Mouse (Mus musculus) stomach, postnatal 0 days (tissue): ENCODE data around the gene Cep97. TPM values are rescaled to one million over a fixed set of nuclear protein-coding genes. Genes with fewer than 3 reads are reported as not detected.
A peak's percentile ranks its signal among the peaks of the same experiment; 100 is the strongest.

Experiments
- ATAC-seq: fragments of 200-750 bp; cut with Nextera tagmentation; 2 replicates; pipeline ENCODE4 v1.8.0; 2017; ENCODE audit not compliant: low FRiP score, low TSS enrichment
- DNase-seq: peaks from one replicate; pipeline ENCODE4 v3.0.0-alpha.2; 2016; ENCODE audit warnings: low spot score
- H3K27ac ChIP-seq: fragments of 300-500 bp; sonication (generic); replicated peaks from 2 replicates; pipeline ENCODE4 v1.5.1; 2014; ENCODE audit warnings: mild to moderate bottlenecking, control low read depth
- H3K27me3 ChIP-seq: fragments of 300-500 bp; sonication (generic); 2 replicates; pipeline ENCODE4 v1.6.1; 2014; ENCODE audit warnings: low read length; ENCODE audit not compliant: control insufficient read depth, insufficient read depth
- H3K36me3 ChIP-seq: fragments of 300-500 bp; sonication (generic); 2 replicates; pipeline ENCODE4 v1.6.1; 2014; ENCODE audit warnings: low read length, mixed read lengths; ENCODE audit not compliant: control insufficient read depth, insufficient read depth
- H3K4me1 ChIP-seq: fragments of 300-500 bp; sonication (generic); replicated peaks from 2 replicates; pipeline ENCODE4 v1.6.1; 2014; ENCODE audit warnings: antibody characterized with exemption; ENCODE audit not compliant: control insufficient read depth, insufficient read depth
- H3K4me2 ChIP-seq: fragments of 300-500 bp; sonication (generic); replicated peaks from 2 replicates; pipeline ENCODE4 v1.6.1; 2014; ENCODE audit warnings: low read depth, mild to moderate bottlenecking, control low read depth, moderate library complexity
- H3K4me3 ChIP-seq: fragments of 300-500 bp; sonication (generic); 2 replicates; pipeline ENCODE4 v1.5.1; 2014; ENCODE audit warnings: low read depth, low read length, control low read depth
- H3K9ac ChIP-seq: fragments of 300-500 bp; sonication (generic); 2 replicates; pipeline ENCODE4 v1.6.1; 2014; ENCODE audit warnings: mild to moderate bottlenecking, low read length, control low read depth, mixed read lengths
- H3K9me3 ChIP-seq: fragments of 300-500 bp; sonication (generic); 2 replicates; pipeline ENCODE4 v1.6.1; 2016; ENCODE audit warnings: low read length; ENCODE audit not compliant: control insufficient read depth
- CTCF ChIP-seq: IDR thresholded peaks from 2 replicates; pipeline ENCODE4 v1.5.1; 2016; ENCODE audit warnings: antibody characterized with exemption, low read depth, mild to moderate bottlenecking, moderate library complexity
- EP300 ChIP-seq: optimal IDR thresholded peaks from 2 replicates; pipeline ENCODE3; 2016; ENCODE audit warnings: antibody characterized with exemption
- WGBS: fragments of 180-500 bp; shearing (Covaris S2); extraction: QIAGEN DNeasy Blood & Tissue Kit; methylation state at CpG from one replicate; pipeline ENCODE4 v1.1.7; 2014; 5-methylcytosine and 5-hydroxymethylcytosine counted together
- polyA plus RNA-seq: library from polyadenylated mRNA; unstranded; fragments of >200 nt; fragmentation: Nextera tagmentation; extraction: Ambion mirVana; gene quantifications from 2 replicates; pipeline ENCODE4 v1.2.1, GENCODE M21; 2015

Gene Cep97
- polyA plus RNA-seq, 1 experiment from 2014 or later, result 2.6 TPM

- H3K9ac ChIP-seq, result no peak overlapping the region
- H3K4me2 ChIP-seq, result no peak overlapping the region
- no peaks in the 10 kb centered on the region for H3K27me3 ChIP-seq
- no peaks in the 10 kb centered on the region for H3K9me3 ChIP-seq
- no peak overlapping the region for H3K4me3 ChIP-seq
- TF ChIP-seq EP300, result no peak
- TF ChIP-seq CTCF, result 0 out of 2 replicates have a peak, but pooled peaks have one; percentile 8
- peaks cover 14% of the 10 kb centered on the region for H3K36me3 ChIP-seq
- ATAC-seq, result no peak
- no peak overlapping the region for H3K27ac ChIP-seq
- WGBS, result 81% methylated on average over 6 of the region's 6 CpGs
- H3K4me1 ChIP-seq, result no peaks in the 10 kb centered on the region
- DNase-seq, result no peak
Measured at GRCm38 (mm10) chr16:55971735-55972615, 37.3 kb upstream of the Cep97 start.

- no peaks in the 10 kb centered on the region for H3K27me3 ChIP-seq
- peaks cover 14% of the 10 kb centered on the region for H3K36me3 ChIP-seq
- H3K9me3 ChIP-seq, result no peaks in the 10 kb centered on the region
- no peak for TF ChIP-seq EP300
- TF ChIP-seq CTCF, result no peak
- DNase-seq (no peak), ATAC-seq (no peak)
- 92% methylated on average over 5 of the region's 5 CpGs for WGBS
- no peaks in the 10 kb centered on the region for H3K4me1 ChIP-seq
- no peak overlapping the region for H3K27ac ChIP-seq
- no peak overlapping the region for H3K9ac ChIP-seq
- H3K4me2 ChIP-seq, result no peak overlapping the region
- H3K4me3 ChIP-seq, result no peak overlapping the region
Measured at GRCm38 (mm10) chr16:55970416-55970815, 35.8 kb upstream of the Cep97 start.

GRCm38 (mm10) chr16:55969147-55969546 lies 34.5 kb upstream of the Cep97 start:
- no peaks in the 10 kb centered on the region for H3K4me1 ChIP-seq
- no peaks in the 10 kb centered on the region for H3K27me3 ChIP-seq
- no peak overlapping the region for H3K27ac ChIP-seq
- H3K9me3 ChIP-seq, result no peaks in the 10 kb centered on the region
- no peak overlapping the region for H3K9ac ChIP-seq
- H3K4me2 ChIP-seq, result no peak overlapping the region
- 50% methylated on average over 3 of the region's 3 CpGs for WGBS
- no peak for ATAC-seq
- peak; percentile 62 for DNase-seq
- H3K36me3 ChIP-seq, result peaks cover 14% of the 10 kb centered on the region
- TF ChIP-seq CTCF (peak; percentile 72), EP300 (no peak)
- H3K4me3 ChIP-seq, result no peak overlapping the region

GRCm38 (mm10) chr16:55967221-55967620 lies 32.6 kb upstream of the Cep97 start:
- H3K27ac ChIP-seq, result 0 out of 2 replicates have a peak overlapping the region, but pooled peaks have one; percentile 3
- DNase-seq (no peak), ATAC-seq (no peak)
- TF ChIP-seq EP300 (no peak), CTCF (no peak)
- no peaks in the 10 kb centered on the region for H3K27me3 ChIP-seq
- no peaks in the 10 kb centered on the region for H3K4me1 ChIP-seq
- whole genome bisulfite sequencing, result 16% methylated on average over 1 of the region's 1 CpGs
- peak overlapping the region; percentile 61 for H3K4me2 ChIP-seq
- peaks cover 14% of the 10 kb centered on the region for H3K36me3 ChIP-seq
- no peaks in the 10 kb centered on the region for H3K9me3 ChIP-seq
- H3K4me3 ChIP-seq, result peak overlapping the region; percentile 60
- H3K9ac ChIP-seq, result peak overlapping the region; percentile 86

GRCm38 (mm10) chr16:55966212-55966871 lies 31.7 kb upstream of the Cep97 start, which contains the start of gene Rpl24:
Gene Rpl24 (plus strand): TSS chr16:55966275.
- no peak for TF ChIP-seq CTCF
- peak; percentile 77 for TF ChIP-seq EP300
- Histone ChIP-seq H3K4me1 (no peaks in the 10 kb centered on the region), H3K4me3 (peak within 1 kb of the TSS; percentile 60), H3K27ac (peak within 1 kb of the TSS; percentile 90), H3K27me3 (no peaks in the 10 kb centered on the region), H3K36me3 (peaks cover 6% of the 10 kb centered on the region), H3K9ac (peak within 1 kb of the TSS; percentile 86), H3K4me2 (peak within 1 kb of the TSS; percentile 61), H3K9me3 (no peaks in the 10 kb centered on the region)
- DNase-seq (peak; percentile 93), ATAC-seq (peak; percentile 95)
- WGBS, result under 1% methylated on average over 42 of the region's 42 CpGs
